Mouse (Mus musculus): Measurements from ENCODE around the gene Acsm1. TPM values are rescaled to one million over a fixed set of nuclear protein-coding genes. Genes with fewer than 3 reads are reported as not detected.
"Not testable (repeated sequence)": the region's sequence is repeated elsewhere in the genome, so short reads cannot be mapped to it uniquely, and the experiment has no call there.

The Acsm1 gene
- 1 to 10 TPM in 1 of 2 experiments, under 1 TPM in 1; 0.25 to 1.4 TPM for total RNA-seq (2021)
- long read RNA-seq, experiment 1: 0 reads
- long read RNA-seq, experiment 2, partial matches to known transcripts: 0 of 2 reads
- long read RNA-seq, experiment 2, other reads (novel, unspliced or antisense): 0 of 2 reads

- DNase-seq (ENCODE audit: low spot score): no peak
These were observed at the start of gene Acsm1 for GRCm38 (mm10) chr7:119606664-119607076. Gene Acsm1, plus strand, starts transcription at chr7:119607026.

DNA sequence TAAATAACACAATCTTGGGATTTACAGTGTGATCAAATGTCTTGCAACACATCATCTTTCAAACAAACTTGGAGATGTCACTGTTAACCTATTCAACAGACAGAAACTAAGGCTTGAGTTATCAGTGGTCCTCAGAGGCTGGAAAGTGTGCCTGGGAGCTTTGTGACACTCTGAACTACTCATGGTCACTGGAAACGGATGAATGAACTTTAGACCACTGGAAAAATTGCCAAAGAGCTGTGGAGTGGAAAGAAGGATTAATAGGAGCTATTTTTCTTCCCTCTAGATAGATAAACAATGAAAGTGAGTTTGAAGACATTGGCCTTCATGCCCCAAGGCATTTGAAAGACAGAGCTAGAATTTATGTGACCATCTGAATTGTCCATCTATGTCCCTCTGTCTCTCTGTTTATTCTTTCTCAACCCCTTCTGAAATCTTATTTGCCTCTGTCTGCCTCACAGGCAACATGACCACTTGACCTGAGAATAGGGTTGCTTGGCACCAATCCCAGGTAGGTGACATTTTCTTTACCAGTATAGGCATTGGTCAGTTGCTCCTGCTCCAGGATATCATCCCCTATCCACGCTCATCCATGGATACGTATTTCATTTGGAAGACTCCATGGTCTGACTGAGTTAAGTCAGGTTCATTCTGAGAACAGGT lies 46.9 kb upstream of the Acsm1 start:
- no peak for DNase-seq (ENCODE audit: low spot score)

DNA sequence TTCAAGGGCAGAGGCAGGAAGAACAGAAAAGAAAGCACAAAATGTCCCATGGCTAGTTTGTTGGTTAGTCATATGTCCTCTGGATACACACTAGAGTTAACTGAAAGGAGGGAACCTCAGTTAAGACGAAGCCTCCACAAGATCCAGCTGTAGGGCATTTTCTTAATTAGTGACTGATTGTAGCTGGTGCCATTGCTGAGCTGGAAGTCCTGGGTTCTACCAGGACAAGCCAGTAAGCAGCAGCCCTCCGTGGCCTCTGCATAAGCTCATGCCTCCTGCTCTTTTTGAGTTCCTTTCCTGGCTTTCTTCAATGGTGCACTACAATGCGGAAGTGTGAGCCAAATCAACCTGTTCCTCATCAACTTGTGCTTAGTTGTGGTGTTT lies 46.4 kb upstream of the Acsm1 start:
- no peak for DNase-seq (ENCODE audit: low spot score)

DNA sequence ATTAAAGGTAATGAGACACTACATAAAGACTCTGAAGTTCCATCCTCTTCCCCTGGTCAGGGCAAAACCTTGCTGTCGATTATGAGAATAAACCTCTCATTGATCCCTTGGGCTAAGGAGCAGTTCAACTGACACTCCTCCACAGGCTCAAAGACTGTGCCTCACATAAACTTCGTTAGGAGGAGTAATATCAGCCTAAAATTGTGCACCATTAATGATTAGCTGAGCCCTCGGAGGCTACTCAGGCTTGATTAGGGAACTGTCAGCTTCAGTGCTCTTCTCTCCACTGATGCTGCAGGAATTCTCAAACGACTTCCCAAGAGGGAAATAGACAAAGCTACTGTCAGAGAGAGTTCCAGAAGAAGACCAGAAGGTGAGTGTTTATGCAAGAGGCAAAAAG lies 45.4 kb upstream of the Acsm1 start:
- DNase-seq (ENCODE audit: low spot score): no peak

GRCm38 (mm10) chr7:119562476-119562875 lies 44.4 kb upstream of the Acsm1 start:
- not testable (repeated sequence) for DNase-seq (ENCODE audit: low spot score)

GRCm38 (mm10) chr7:119594530-119595107 lies 12.2 kb upstream of the Acsm1 start:
- no peak for DNase-seq (ENCODE audit: low spot score)

- DNase-seq (ENCODE audit: low spot score): no peak
These were observed 11.5 kb upstream of the Acsm1 start for GRCm38 (mm10) chr7:119595306-119595705.

- no peak for DNase-seq (ENCODE audit: low spot score)
These were observed 10.3 kb upstream of the Acsm1 start for GRCm38 (mm10) chr7:119596536-119596935.

DNA sequence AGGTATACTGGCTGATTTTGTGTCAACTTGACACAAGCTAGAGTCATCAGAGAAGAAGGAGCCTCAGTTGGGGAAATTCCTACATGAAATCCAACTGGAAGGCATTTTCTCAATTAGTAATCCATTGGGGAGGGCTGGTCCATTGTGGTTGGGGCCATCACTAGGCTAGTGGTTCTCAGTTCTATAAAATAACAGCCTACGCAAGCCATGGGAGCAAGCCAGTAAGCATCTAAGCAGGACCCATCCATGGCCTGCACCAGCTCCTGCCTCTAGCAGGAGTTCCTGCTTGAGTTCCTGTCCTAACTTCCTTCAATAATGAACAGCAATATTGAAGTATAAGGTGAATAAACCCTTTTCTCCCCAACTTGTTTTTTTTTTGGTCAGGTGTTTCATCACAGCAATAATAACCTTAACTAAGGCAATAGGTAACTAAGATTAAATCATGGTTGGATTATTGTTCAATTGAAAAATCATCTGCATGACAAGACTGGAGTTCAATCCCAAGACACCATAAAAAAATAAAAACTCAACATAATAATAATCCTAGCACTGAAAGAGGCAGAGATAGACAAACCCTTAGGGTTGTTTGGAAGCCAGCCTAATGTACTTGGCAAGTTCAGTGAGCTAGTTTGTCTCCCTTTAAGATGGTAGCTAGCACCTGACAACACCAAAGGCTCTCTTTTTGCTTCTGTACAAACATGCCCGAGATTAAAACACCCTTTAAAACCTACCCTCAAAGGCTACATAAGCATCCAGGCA lies 5.5 kb upstream of the Acsm1 start:
- DNase-seq (ENCODE audit: low spot score): no peak

- no peak for DNase-seq (ENCODE audit: low spot score)
These were observed 4.9 kb upstream of the Acsm1 start for GRCm38 (mm10) chr7:119601954-119602317.

DNA sequence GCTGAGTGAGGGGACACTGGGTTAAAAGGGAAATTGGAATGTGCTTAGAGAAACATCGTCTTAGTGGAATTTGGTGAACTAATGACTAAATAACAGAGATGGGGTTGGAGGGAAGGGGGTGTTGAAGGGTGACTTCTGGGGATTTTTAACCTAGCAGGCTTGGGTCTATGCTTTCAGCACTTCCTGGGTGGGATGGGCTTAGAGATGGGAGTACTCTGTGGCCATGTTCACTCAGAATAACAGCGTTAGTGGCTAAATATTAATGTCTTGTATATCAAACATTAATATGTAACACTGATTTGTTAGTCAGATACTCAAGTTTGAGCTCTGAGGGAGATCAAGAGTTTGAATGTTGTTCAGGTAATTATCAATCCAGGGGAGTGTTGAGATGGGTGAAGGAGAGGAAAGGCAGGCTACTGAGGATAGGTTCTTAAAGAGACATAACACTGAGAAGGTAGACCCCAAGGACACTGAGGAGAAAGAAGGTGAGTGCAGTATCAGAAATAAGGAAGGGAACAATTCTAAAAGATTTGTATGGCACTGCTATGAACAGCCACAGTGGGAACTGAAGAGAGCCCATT lies 1.8 kb upstream of the Acsm1 start:
- DNase-seq (ENCODE audit: low spot score): no peak

- DNase-seq (ENCODE audit: low spot score): no peak
These were observed 731 bp upstream of the Acsm1 start for GRCm38 (mm10) chr7:119605926-119606663.

GRCm38 (mm10) chr7:119607796-119608515 lies 1.1 kb downstream of the Acsm1 start:
- DNase-seq (ENCODE audit: low spot score): no peak

DNA sequence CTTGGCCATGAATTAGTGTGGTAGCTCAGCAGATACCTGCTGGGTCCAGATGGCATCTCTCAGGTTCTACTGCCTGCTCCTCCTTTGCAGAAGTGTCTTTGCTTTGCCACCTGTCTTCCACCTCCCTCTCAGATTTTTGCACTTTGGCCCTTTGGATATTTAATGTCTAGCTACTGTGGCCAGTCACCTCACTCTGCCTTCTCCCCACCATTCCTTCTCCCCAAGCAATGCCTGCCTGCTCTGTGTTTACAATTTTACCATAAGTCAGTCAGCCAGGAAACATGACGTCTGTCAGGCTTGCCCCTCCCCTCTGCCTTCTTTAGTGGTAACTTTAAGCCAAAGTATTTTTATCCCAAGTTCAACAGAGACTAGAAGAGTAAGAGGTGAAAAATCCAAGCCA lies 9.7 kb downstream of the Acsm1 start:
- DNase-seq (ENCODE audit: low spot score): no peak

DNA sequence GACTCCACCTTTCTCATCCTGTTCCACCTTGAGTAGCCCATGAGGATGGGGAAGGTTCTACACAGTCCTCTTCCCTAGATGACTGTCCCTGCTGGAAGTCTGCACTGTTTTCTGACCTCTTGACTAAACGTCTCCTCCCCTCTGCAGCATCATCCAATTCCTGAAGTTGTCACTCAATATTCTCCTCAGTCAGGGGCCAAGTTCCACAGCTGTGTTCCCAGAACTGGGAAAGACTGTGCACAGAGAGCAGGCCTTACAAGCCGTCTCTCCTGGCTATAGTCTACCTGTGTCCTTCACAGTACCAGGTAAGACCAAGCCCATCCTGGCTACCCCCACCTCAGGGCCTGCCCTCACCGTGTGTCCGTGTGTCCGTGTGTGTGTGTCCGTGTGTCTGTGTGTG lies 10.8 kb downstream of the Acsm1 start:
- no peak for DNase-seq (ENCODE audit: low spot score)

GRCm38 (mm10) chr7:119618209-119618935 lies 11.5 kb downstream of the Acsm1 start:
- DNase-seq (ENCODE audit: low spot score): no peak

DNA sequence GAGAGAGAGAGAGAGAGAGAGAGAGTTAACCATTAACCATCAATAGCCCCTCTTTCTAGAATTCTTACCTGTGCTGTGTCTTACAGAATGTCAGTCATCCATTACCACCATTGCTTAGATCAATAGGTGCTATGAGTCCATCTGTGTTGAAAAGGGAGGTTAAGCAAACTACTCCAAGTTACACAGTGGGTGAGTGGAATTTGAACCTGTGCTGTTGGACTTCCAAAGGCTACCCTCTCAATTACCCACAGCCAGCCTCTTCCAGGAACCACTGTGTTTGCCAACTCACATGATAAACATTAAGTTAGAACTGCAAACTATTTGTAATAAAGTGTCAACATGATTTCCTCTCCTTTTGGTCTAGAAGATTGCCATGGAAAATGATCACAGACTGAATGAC lies 13.3 kb downstream of the Acsm1 start:
- DNase-seq (ENCODE audit: low spot score): no peak

GRCm38 (mm10) chr7:119638773-119639172 lies 31.9 kb downstream of the Acsm1 start:
- no peak for DNase-seq (ENCODE audit: low spot score)

- DNase-seq (ENCODE audit: low spot score): no peak
These were observed 35.5 kb downstream of the Acsm1 start for GRCm38 (mm10) chr7:119642307-119642706.

GRCm38 (mm10) chr7:119667893-119668292 lies 61.1 kb downstream of the Acsm1 start:
- DNase-seq (ENCODE audit: low spot score): no peak

Measured in gastrocnemius, adult 18-20 months (tissue).